Mouse (Mus musculus) embryonic stem cell, embryonic (primary cell): ENCODE data around the gene Kmt5c.

Experiments
- CTCF ChIA-PET, 4 experiments: fragments of 300-600 bp in 2 of 4; fragments of 350-600 bp in 2 of 4; sonication (Branson Sonifier 250); formaldehyde crosslinking; loops; one replicate each; lab custom pipeline; 2022; ENCODE audit warnings: inconsistent platforms in 2 of 4; lab: Charles Lee
- POLR2A ChIA-PET, 4 experiments: fragments of 300-600 bp in 2 of 4; fragments of 350-600 bp in 2 of 4; sonication (Branson Sonifier 250); formaldehyde crosslinking; loops; one replicate each; lab custom pipeline; 2022; ENCODE audit warnings: antibody characterized with exemption in 4 of 4, inconsistent platforms in 1 of 4; lab: Charles Lee

Gene Kmt5c

GRCm38 (mm10) chr7:4759670-4760069, 19.8 kb downstream of the Kmt5c start:
- ChIA-PET POLR2A (interaction anchor here in 1 of 4 experiments (0.9 to 1.1 kb wide), 2 partner anchors 17 to 53 kb away, joined by 3 to 4 read pairs; no protein-coding TSS in a partner anchor), CTCF (no interaction called here)

DNA sequence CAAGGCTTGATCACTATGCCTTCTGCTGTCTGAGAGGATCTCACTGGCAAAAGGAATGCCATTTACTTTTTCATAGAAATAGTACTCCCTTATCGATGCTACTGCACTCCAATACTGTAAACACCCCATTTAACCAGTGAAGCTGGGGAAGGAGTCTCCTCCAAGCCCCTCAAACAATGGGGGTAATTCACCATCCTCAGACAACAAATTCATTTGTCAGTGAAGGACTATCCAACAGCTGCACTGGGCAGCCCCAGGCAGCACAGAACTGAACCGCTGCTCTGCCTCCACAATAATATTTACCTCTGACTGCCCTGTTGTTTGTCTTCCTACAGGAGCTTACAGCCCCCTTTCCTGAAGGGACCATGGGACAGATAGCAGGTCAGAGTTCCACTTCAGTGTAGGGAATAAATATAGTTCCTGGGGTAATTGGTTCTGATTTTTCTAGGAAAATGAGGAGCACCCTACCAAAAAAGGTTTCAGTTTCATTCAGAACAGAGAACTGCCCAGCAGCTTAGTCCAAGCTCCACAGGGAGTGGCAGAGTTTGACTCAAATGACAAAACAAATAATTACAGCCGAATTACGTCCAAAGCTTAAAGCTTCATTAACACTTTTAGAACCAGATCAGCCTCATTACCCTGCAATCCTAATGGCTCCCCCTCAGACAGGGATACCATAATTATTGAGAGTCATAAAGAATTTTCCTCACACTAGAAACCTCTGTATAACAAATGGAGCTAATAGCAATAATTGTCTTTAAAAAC, 25.2 kb downstream of the Kmt5c start:
- POLR2A ChIA-PET = interaction anchor here (0.8 to 2.8 kb wide), 18 partner anchors 11 to 60 kb away, joined by 3 to 28 read pairs (median 6); partner anchors contain the start of genes Cox6b2 (in 4 of the 4), Rpl28 (in 3 of the 4), Tmem238 (in 2 of the 4) and Ube2s (in 2 of the 4)
- CTCF ChIA-PET = interaction anchor here in 1 of 4 experiments (0.9 to 1.1 kb wide), 2 partner anchors 12 to 28 kb away, joined by 3 read pairs; partner anchors contain the start of gene Rpl28

GRCm38 (mm10) chr7:4771202-4771601, 31.3 kb downstream of the Kmt5c start, which contains the start of gene Fam71e2:
Gene Fam71e2, minus strand, starts transcription at chr7:4771302.
- POLR2A ChIA-PET = interaction anchor here (0.8 to 10.9 kb wide), 10 partner anchors 17 to 41 kb away, joined by 3 to 152 read pairs (median 5); partner anchors contain the start of genes Rpl28 (in 4 of the 4), Cox6b2 (in 2 of the 4) and Ube2s (in 1 of the 4)
- CTCF ChIA-PET = no interaction called here

DNA sequence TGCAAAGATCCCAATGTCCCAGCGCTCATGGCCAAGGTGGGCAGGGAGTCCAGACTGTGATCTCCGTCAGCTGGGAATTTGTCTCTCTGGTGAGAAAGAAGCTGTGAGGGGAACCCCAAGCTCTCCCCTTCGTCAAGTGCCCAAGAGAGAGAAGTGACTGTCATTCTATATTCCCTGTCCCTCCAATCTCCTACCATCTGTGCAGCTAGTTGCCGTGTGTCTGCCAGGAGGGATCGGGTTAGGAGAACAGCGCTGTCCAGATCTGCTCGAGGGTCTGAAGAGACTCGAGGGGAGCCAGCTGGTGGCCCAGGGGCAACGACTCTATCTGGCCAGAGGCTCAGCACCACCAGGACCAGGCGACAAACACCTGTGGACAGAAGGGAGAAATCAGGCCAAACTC, 36.2 kb downstream of the Kmt5c start:
- CTCF ChIA-PET = interaction anchor here in 2 of 4 experiments (1.0 to 1.6 kb wide), 3 partner anchors 10 to 71 kb away, joined by 3 to 7 read pairs (median 3); no protein-coding TSS in a partner anchor
- POLR2A ChIA-PET = interaction anchor here (0.8 to 10.9 kb wide), 30 partner anchors 10 to 287 kb away, joined by 3 to 152 read pairs (median 10); partner anchors contain the start of genes Rpl28 (in 4 of the 4), Tmem238 (in 4 of the 4), Cox6b2 (in 3 of the 4) and Ube2s (in 2 of the 4)

- CTCF ChIA-PET = interaction anchor here (0.5 to 1.6 kb wide), 10 partner anchors 9 to 232 kb away, joined by 3 to 10 read pairs (median 4); partner anchors contain the start of genes Shisa7 (in 1 of the 4) and Tmem238 (in 1 of the 4)
- POLR2A ChIA-PET = interaction anchor here (0.5 to 10.9 kb wide), 55 partner anchors 9 to 162 kb away, joined by 3 to 152 read pairs (median 6); partner anchors contain the start of genes Cox6b2 (in 4 of the 4), Rpl28 (in 4 of the 4), Tmem238 (in 4 of the 4) and Ube2s (in 3 of the 4)
These were observed 37.2 kb downstream of the Kmt5c start for GRCm38 (mm10) chr7:4776861-4777830.

- ChIA-PET POLR2A (interaction anchor here (0.5 to 10.9 kb wide), 41 partner anchors 8 to 231 kb away, joined by 3 to 152 read pairs (median 7); partner anchors contain the start of genes Rpl28 (in 4 of the 4), Tmem238 (in 4 of the 4), Cox6b2 (in 3 of the 4) and Ube2s (in 3 of the 4)), CTCF (interaction anchor here in 3 of 4 experiments (0.5 to 1.3 kb wide), 4 partner anchors 11 to 221 kb away, joined by 3 to 10 read pairs (median 5); partner anchors contain the start of genes Shisa7 (in 1 of the 3) and Tmem238 (in 1 of the 3))
These were observed 38.1 kb downstream of the Kmt5c start for GRCm38 (mm10) chr7:4777851-4778637.

- POLR2A ChIA-PET = interaction anchor here in 3 of 4 experiments (0.5 to 10.9 kb wide), 15 partner anchors 9 to 163 kb away, joined by 3 to 152 read pairs (median 9); partner anchors contain the start of genes Rpl28 (in 3 of the 3), Cox6b2 (in 2 of the 3), Tmem238 (in 2 of the 3) and Ube2s (in 1 of the 3)
- CTCF ChIA-PET = interaction anchor here in 1 of 4 experiments (1.1 kb wide), 1 partner anchor 27 kb away, joined by 3 read pairs; the partner anchor contains the start of gene Cox6b2
These were observed 40.0 kb downstream of the Kmt5c start for GRCm38 (mm10) chr7:4779921-4780320.

DNA sequence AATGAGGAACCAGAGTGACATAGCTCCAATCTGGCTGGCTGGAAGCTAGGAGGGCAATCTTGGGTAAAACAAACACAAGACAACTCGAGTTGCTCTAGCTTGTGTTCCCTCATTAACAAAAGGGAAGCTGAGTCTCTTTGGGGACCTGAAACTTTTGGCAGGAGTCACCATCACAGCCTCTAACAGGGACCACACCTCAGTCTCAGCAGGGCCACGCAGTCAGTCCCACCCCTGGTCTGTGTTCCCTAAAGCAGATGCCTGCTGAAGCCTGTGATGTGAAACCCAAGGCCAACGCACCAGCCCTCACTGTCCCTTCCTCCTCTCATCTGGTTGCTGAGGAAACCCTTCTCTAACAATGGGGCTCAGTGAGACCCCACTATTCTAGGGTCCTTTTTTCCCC, 42.2 kb downstream of the Kmt5c start:
- CTCF ChIA-PET = interaction anchor here in 2 of 4 experiments (0.6 to 1.5 kb wide), 3 partner anchors 77 to 254 kb away, joined by 3 to 4 read pairs (median 4); no protein-coding TSS in a partner anchor
- POLR2A ChIA-PET = interaction anchor here in 3 of 4 experiments (0.7 to 9.8 kb wide), 21 partner anchors 7 to 222 kb away, joined by 3 to 132 read pairs (median 8); partner anchors contain the start of genes Rpl28 (in 3 of the 3), Cox6b2 (in 2 of the 3), Ube2s (in 2 of the 3) and Kmt5c (in 1 of the 3)

DNA sequence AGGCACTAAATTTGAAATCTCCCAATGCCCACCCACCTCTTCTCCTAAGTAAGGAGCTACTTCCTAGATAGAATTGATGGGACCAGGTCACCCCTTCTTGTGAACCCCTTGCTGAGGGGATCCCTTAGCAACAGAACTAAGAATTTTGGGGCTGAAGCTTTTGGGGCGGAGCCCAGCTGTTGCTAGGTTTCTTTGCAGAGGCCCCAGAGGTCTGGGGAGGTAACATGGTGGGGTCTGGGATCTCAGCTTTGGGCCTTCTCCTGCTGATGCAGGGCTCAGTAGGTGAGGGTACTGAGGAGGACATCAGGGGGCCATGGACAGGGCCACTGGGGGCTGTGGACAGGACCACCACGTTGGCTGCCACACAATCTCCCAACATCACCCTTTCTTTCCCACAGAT, 42.8 kb downstream of the Kmt5c start, which contains the start of the genes Il11 and Tmem190:
Il11 (minus strand) TSS at position 101 of the 400 bp plus-strand sequence.
Tmem190 (plus strand) TSS at position 179 of the 400 bp plus-strand sequence.
- POLR2A ChIA-PET = interaction anchor here (0.5 to 9.8 kb wide), 17 partner anchors 10 to 251 kb away, joined by 3 to 132 read pairs (median 6); partner anchors contain the start of genes Rpl28 (in 4 of the 4), Cox6b2 (in 2 of the 4) and Ube2s (in 2 of the 4)
- CTCF ChIA-PET = interaction anchor here in 3 of 4 experiments (0.6 to 1.4 kb wide), 3 partner anchors 24 to 255 kb away, joined by 3 to 4 read pairs (median 3); no protein-coding TSS in a partner anchor

- ChIA-PET CTCF (interaction anchor here in 3 of 4 experiments (0.6 to 1.4 kb wide), 5 partner anchors 23 to 128 kb away, joined by 3 to 6 read pairs (median 3); partner anchors contain the start of genes Cox6b2 (in 1 of the 3) and Hspbp1 (in 1 of the 3)), POLR2A (interaction anchor here (0.6 to 9.8 kb wide), 28 partner anchors 9 to 285 kb away, joined by 3 to 132 read pairs (median 4); partner anchors contain the start of genes Rpl28 (in 4 of the 4), Cox6b2 (in 3 of the 4), Ube2s (in 3 of the 4) and Kmt5c (in 2 of the 4))
These were observed 43.9 kb downstream of the Kmt5c start for GRCm38 (mm10) chr7:4783667-4784268.

DNA sequence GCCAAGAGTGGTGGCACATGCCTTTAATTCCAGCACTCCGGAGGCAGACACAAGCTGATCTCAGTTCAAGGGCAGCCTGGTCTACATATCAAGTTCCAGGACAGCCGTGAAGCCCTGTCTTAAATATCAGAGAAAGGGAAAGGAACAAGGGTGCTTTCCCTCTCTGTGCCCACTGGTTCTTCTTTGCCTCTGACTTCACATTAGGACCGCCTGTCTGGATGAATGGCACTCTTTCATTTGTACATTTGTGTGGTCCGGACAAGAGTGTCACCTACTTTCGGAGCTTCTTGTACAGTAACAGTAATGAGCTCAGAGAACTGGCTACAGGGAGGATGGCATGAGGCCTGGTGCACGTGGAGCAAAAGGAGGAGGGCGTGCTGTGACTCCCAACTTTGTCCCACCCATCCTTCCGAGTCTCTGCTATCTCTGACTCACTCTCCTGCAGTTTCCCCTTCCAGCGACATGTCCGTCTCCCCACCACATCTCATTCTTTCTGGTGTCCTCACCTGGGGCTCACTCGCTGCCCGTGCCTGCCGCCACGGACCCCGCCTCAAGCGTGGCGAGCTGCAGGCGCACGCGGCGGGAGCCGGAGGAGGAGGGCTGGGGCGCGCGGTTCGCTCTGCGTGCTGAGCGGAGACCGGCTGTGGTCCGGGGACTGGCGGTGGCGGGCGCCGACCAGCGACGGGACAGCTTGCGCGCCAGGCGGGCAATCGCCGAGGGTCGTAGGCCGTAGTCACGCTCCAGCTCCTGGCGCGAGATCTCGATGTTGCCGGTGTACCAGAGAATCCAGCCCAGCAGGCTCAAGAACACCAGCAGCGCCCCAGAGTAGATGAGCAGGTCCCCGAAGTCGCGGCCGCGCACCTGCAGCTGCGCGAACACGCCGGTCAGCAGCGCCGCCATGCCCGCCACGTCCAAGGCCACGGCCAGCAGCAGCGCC, 48.9 kb downstream of the Kmt5c start:
- POLR2A ChIA-PET = interaction anchor here (0.5 to 25.1 kb wide), 112 partner anchors 7 to 1572 kb away, joined by 3 to 989 read pairs (median 5); partner anchors contain the start of genes Cox6b2 (in 4 of the 4), Hspbp1 (in 3 of the 4), Isoc2a (in 3 of the 4) and Kmt5c (in 3 of the 4)
- CTCF ChIA-PET = interaction anchor here (0.5 to 1.6 kb wide), 8 partner anchors 12 to 241 kb away, joined by 3 to 6 read pairs (median 3); partner anchors contain the start of gene Syt5 (in 1 of the 4)

DNA sequence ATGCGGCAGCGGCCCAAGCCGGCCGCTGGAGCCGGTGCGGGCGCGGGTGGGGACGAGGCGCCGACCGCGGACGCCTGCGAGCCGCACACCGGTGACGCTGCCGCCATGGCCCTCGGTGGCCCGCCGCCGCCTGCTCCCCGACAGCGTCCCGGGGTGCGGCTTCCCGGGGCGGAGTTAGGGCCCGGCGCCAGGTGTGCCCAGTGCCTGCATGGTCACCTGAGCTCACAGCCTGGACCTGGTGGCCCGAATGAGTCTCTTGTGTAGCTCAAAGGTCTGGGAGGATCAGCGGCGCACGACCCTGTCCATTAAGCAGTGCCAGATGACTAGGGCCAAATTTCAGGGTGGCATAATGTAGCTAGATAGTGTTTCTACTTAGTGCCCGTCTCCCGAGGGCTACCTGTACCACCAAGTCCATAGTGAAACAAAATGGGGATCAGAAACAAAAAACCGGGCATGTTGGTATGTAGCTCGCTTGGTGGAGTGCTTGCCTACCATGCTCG, 49.6 kb downstream of the Kmt5c start, which contains the start of gene Tmem238:
Tmem238 (minus strand) TSS at position 221 of the 500 bp plus-strand sequence.
- ChIA-PET CTCF (interaction anchor here (0.7 to 1.6 kb wide), 7 partner anchors 12 to 244 kb away, joined by 3 to 6 read pairs (median 3); partner anchors contain the start of gene Syt5 (in 1 of the 4)), POLR2A (interaction anchor here (0.6 to 25.1 kb wide), 98 partner anchors 8 to 1499 kb away, joined by 3 to 989 read pairs (median 5); partner anchors contain the start of genes Cox6b2 (in 4 of the 4), Hspbp1 (in 3 of the 4), Isoc2a (in 3 of the 4) and Kmt5c (in 3 of the 4))
